Mouse (Mus musculus): ENCODE data around the gene Akap13. TPM values are rescaled to one million over a fixed set of nuclear protein-coding genes. Genes with fewer than 3 reads are reported as not detected.
"Not testable (repeated sequence)": the region's sequence is repeated elsewhere in the genome, so short reads cannot be mapped to it uniquely, and the experiment has no call there.

Gene Akap13
- polyA plus RNA-seq, 1 experiment from 2014 or later = 46.1 TPM

- ATAC-seq (ENCODE audit: insufficient number of reproducible peaks, low FRiP score, low TSS enrichment, low read depth) = no peak
- WGBS = 91% methylated on average over 9 of the region's 9 CpGs
- no peak overlapping the region for H3K4me3 ChIP-seq (replicated peaks)
Measured at GRCm38 (mm10) chr7:75726867-75727266, 271.5 kb downstream of the Akap13 start.

GRCm38 (mm10) chr7:75729652-75730051, 274.3 kb downstream of the Akap13 start:
- H3K4me2 ChIP-seq (replicated peaks) = no peak overlapping the region
- H3K4me1 ChIP-seq = peaks cover 16% of the 10 kb centered on the region
- no peak overlapping the region for H3K4me3 ChIP-seq (replicated peaks)
- no peak overlapping the region for H3K27ac ChIP-seq (replicated peaks)
- peaks cover 64% of the 10 kb centered on the region for H3K36me3 ChIP-seq
- ATAC-seq (ENCODE audit: insufficient number of reproducible peaks, low FRiP score, low TSS enrichment, low read depth) = no peak
- no peak overlapping the region for H3K9ac ChIP-seq
- H3K27me3 ChIP-seq = no peaks in the 10 kb centered on the region
- 93% methylated on average over 7 of the region's 7 CpGs for WGBS
- H3K9me3 ChIP-seq (replicated peaks) = no peaks in the 10 kb centered on the region

More at GRCm38 (mm10) chr7:75726867-75727266, 271.5 kb downstream of the Akap13 start:
- no peaks in the 10 kb centered on the region for H3K27me3 ChIP-seq
- H3K4me1 ChIP-seq = peaks cover 8% of the 10 kb centered on the region; the same call in 1 of the 2 replicates
- no peaks in the 10 kb centered on the region for H3K9me3 ChIP-seq (replicated peaks)
- H3K9ac ChIP-seq = no peak overlapping the region
- peaks cover 72% of the 10 kb centered on the region for H3K36me3 ChIP-seq
- H3K4me2 ChIP-seq (replicated peaks) = no peak overlapping the region
- no peak overlapping the region for H3K27ac ChIP-seq (replicated peaks)

GRCm38 (mm10) chr7:75730216-75730615, 274.9 kb downstream of the Akap13 start:
- Histone ChIP-seq H3K9me3 (replicated peaks) (no peaks in the 10 kb centered on the region), H3K9ac (no peak overlapping the region), H3K27me3 (no peaks in the 10 kb centered on the region), H3K4me1 (peaks cover 16% of the 10 kb centered on the region), H3K4me2 (replicated peaks) (no peak overlapping the region), H3K4me3 (replicated peaks) (no peak overlapping the region), H3K27ac (replicated peaks) (no peak overlapping the region), H3K36me3 (peaks cover 67% of the 10 kb centered on the region)
- 92% methylated on average over 12 of the region's 12 CpGs for WGBS
- ATAC-seq (ENCODE audit: insufficient number of reproducible peaks, low FRiP score, low TSS enrichment, low read depth) = no peak

GRCm38 (mm10) chr7:75731951-75732350, 276.6 kb downstream of the Akap13 start:
- peaks cover 16% of the 10 kb centered on the region for H3K4me1 ChIP-seq
- peaks cover 65% of the 10 kb centered on the region for H3K36me3 ChIP-seq
- ATAC-seq (ENCODE audit: insufficient number of reproducible peaks, low FRiP score, low TSS enrichment, low read depth) = peak; percentile 69; the same call in 1 of the 2 replicates
- peak overlapping the region; percentile 83 for H3K27ac ChIP-seq (replicated peaks)
- H3K4me2 ChIP-seq (replicated peaks) = no peak overlapping the region
- no peak overlapping the region for H3K4me3 ChIP-seq (replicated peaks)
- H3K27me3 ChIP-seq = no peaks in the 10 kb centered on the region
- WGBS = 53% methylated on average over 2 of the region's 2 CpGs
- H3K9me3 ChIP-seq (replicated peaks) = no peaks in the 10 kb centered on the region
- no peak overlapping the region for H3K9ac ChIP-seq

GRCm38 (mm10) chr7:75733166-75733565, 277.8 kb downstream of the Akap13 start:
- WGBS = 73% methylated on average over 2 of the region's 2 CpGs
- Histone ChIP-seq H3K9ac (no peak overlapping the region), H3K4me2 (replicated peaks) (no peak overlapping the region), H3K4me3 (replicated peaks) (no peak overlapping the region), H3K27ac (replicated peaks) (no peak overlapping the region), H3K4me1 (peaks cover 16% of the 10 kb centered on the region), H3K27me3 (no peaks in the 10 kb centered on the region), H3K36me3 (peaks cover 67% of the 10 kb centered on the region), H3K9me3 (replicated peaks) (no peaks in the 10 kb centered on the region)
- ATAC-seq (ENCODE audit: insufficient number of reproducible peaks, low FRiP score, low TSS enrichment, low read depth) = no peak

GRCm38 (mm10) chr7:75739075-75739725, 283.9 kb downstream of the Akap13 start:
- Histone ChIP-seq H3K27me3 (no peaks in the 10 kb centered on the region), H3K4me2 (replicated peaks) (no peak overlapping the region), H3K4me3 (replicated peaks) (no peak overlapping the region), H3K36me3 (peaks cover 77% of the 10 kb centered on the region), H3K9me3 (replicated peaks) (no peaks in the 10 kb centered on the region), H3K4me1 (no peaks in the 10 kb centered on the region), H3K27ac (replicated peaks) (no peak overlapping the region), H3K9ac (no peak overlapping the region)
- 55% methylated on average over 10 of the region's 10 CpGs for WGBS
- peak; percentile 82 for ATAC-seq (ENCODE audit: insufficient number of reproducible peaks, low FRiP score, low TSS enrichment, low read depth)

- Histone ChIP-seq H3K4me3 (replicated peaks) (no peak overlapping the region), H3K36me3 (peaks cover 68% of the 10 kb centered on the region), H3K4me1 (no peaks in the 10 kb centered on the region), H3K9me3 (replicated peaks) (no peaks in the 10 kb centered on the region), H3K27me3 (no peaks in the 10 kb centered on the region), H3K9ac (no peak overlapping the region), H3K27ac (replicated peaks) (no peak overlapping the region), H3K4me2 (replicated peaks) (no peak overlapping the region)
- whole genome bisulfite sequencing = 73% methylated on average over 2 of the region's 2 CpGs
- ATAC-seq (ENCODE audit: insufficient number of reproducible peaks, low FRiP score, low TSS enrichment, low read depth) = no peak
Measured at GRCm38 (mm10) chr7:75744528-75744927, 289.2 kb downstream of the Akap13 start.

- Histone ChIP-seq H3K4me1 (no peaks in the 10 kb centered on the region), H3K36me3 (peaks cover 69% of the 10 kb centered on the region)
Measured at GRCm38 (mm10) chr7:75744978-75745638, 289.8 kb downstream of the Akap13 start.

GRCm38 (mm10) chr7:75745969-75746368, 290.6 kb downstream of the Akap13 start:
- not testable (repeated sequence) for H3K4me3 ChIP-seq (replicated peaks); ATAC-seq (ENCODE audit: insufficient number of reproducible peaks, low FRiP score, low TSS enrichment, low read depth); H3K9me3 ChIP-seq (replicated peaks); H3K9ac ChIP-seq; H3K4me2 ChIP-seq (replicated peaks); H3K27me3 ChIP-seq; H3K4me1 ChIP-seq; H3K27ac ChIP-seq (replicated peaks)
- peaks cover 71% of the 10 kb centered on the region for H3K36me3 ChIP-seq
- WGBS = 54% methylated on average over 3 of the region's 3 CpGs

More at GRCm38 (mm10) chr7:75744978-75745638, 289.8 kb downstream of the Akap13 start:
- no peak overlapping the region for H3K4me3 ChIP-seq (replicated peaks)
- no peak overlapping the region for H3K9ac ChIP-seq
- ATAC-seq (ENCODE audit: insufficient number of reproducible peaks, low FRiP score, low TSS enrichment, low read depth) = no peak
- no peak overlapping the region for H3K4me2 ChIP-seq (replicated peaks)
- H3K27me3 ChIP-seq = no peaks in the 10 kb centered on the region
- no peaks in the 10 kb centered on the region for H3K9me3 ChIP-seq (replicated peaks)
- H3K27ac ChIP-seq (replicated peaks) = no peak overlapping the region
- 84% methylated on average over 7 of the region's 7 CpGs for WGBS

- no peak overlapping the region for H3K27ac ChIP-seq (replicated peaks)
- H3K9me3 ChIP-seq (replicated peaks) = no peaks in the 10 kb centered on the region
- peaks cover 72% of the 10 kb centered on the region for H3K36me3 ChIP-seq
- WGBS = 88% methylated on average over 9 of the region's 9 CpGs
- no peak overlapping the region for H3K9ac ChIP-seq
- H3K4me1 ChIP-seq = 0 out of 2 replicates have a peak, but pooled peaks cover 5% of the 10 kb centered on the region
- H3K27me3 ChIP-seq = no peaks in the 10 kb centered on the region
- no peak overlapping the region for H3K4me2 ChIP-seq (replicated peaks)
- H3K4me3 ChIP-seq (replicated peaks) = no peak overlapping the region
- ATAC-seq (ENCODE audit: insufficient number of reproducible peaks, low FRiP score, low TSS enrichment, low read depth) = no peak
Measured at GRCm38 (mm10) chr7:75750581-75750980, 295.2 kb downstream of the Akap13 start.

GRCm38 (mm10) chr7:75751161-75751803, 295.9 kb downstream of the Akap13 start:
- H3K36me3 ChIP-seq = peaks cover 72% of the 10 kb centered on the region
- ATAC-seq (ENCODE audit: insufficient number of reproducible peaks, low FRiP score, low TSS enrichment, low read depth) = no peak
- H3K9ac ChIP-seq = no peak overlapping the region

More at GRCm38 (mm10) chr7:75751161-75751803, 295.9 kb downstream of the Akap13 start:
- Histone ChIP-seq H3K27ac (replicated peaks) (no peak overlapping the region), H3K27me3 (no peaks in the 10 kb centered on the region), H3K4me2 (replicated peaks) (no peak overlapping the region), H3K4me1 (0 out of 2 replicates have a peak, but pooled peaks cover 5% of the 10 kb centered on the region), H3K4me3 (replicated peaks) (no peak overlapping the region), H3K9me3 (replicated peaks) (no peaks in the 10 kb centered on the region)
- WGBS = 69% methylated on average over 14 of the region's 14 CpGs

Data from embryonic facial prominence, embryonic 15.5 days (tissue).